Mouse (Mus musculus) gastrocnemius, postnatal 36 days (tissue): Measurements from ENCODE around the gene Gm10061. TPM values are rescaled to one million over a fixed set of nuclear protein-coding genes. Genes with fewer than 3 reads are reported as not detected.
"Not testable (repeated sequence)": the region's sequence is repeated elsewhere in the genome, so short reads cannot be mapped to it uniquely, and the experiment has no call there.

Experiments used
- DNase-seq, 2 experiments: peaks; one replicate each; pipeline ENCODE4 v3.0.0; 2022
- intact Hi-C: fragments of 180-260 bp; cut with DNase I; formaldehyde crosslinking; loops from one replicate; pipeline ENCODE4 v1.15.1; 2025
- long read RNA-seq, 2 experiments: library from polyadenylated mRNA; stranded (forward); transcript quantifications; one replicate each; pipeline ENCODE4 v2.0.0; 2021
- total RNA-seq, 2 experiments: library from RNA; stranded (reverse); gene quantifications; 2 replicates each; pipeline ENCODE4 v1.2.3; 2021

Gene Gm10061
- total RNA-seq: not detected
- long read RNA-seq, experiment 1: 0 reads
- long read RNA-seq, experiment 2: 0 reads

- DNase-seq: no peak
- intact Hi-C loops: no loop called here
Measured at GRCm38 (mm10) chr16:89150786-89151185, at the start of gene Gm10061. Gene Gm10061 (plus strand): TSS chr16:89151086.

GRCm38 (mm10) chr16:89140551-89140950 is 10.3 kb upstream of the Gm10061 start, which contains the start of gene Gm6358:
Gene Gm6358 (plus strand): TSS chr16:89140851.
- intact Hi-C loops: no loop called here
- no peak for DNase-seq

GRCm38 (mm10) chr16:89157652-89158051 is 6.8 kb downstream of the Gm10061 start, which contains the start of gene Gm9789:
Gene Gm9789 (plus strand): TSS chr16:89157952.
- DNase-seq: no peak
- intact Hi-C loops: no loop called here

DNA sequence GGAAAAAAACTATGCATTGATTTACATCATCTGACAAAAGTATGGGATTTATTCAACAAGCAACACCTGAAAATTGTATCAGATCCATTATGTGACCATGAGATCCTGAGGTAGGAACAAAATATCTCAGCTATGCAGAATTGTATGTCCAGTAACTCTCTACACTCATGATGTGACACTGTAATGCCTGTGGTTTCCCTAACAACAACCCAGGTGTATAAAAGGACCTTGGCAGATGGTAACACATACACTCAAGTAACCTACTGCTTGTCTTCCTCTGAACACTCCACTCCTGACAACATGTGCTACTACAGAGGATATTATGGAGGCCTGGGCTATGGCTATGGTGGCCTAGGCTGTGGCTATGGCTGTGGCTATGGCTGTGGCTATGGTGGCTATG is 18.3 kb downstream of the Gm10061 start, which contains the start of gene Gm7735:
TSS of gene Gm7735 (plus strand) at position 301 of the 400 bp plus-strand sequence.
- DNase-seq, intact Hi-C loops: not testable (repeated sequence)

- intact Hi-C loops: no loop called here
- DNase-seq: no peak
Measured at GRCm38 (mm10) chr16:89174435-89174834, 23.5 kb downstream of the Gm10061 start, which contains the start of gene 1110057P08Rik. Gene 1110057P08Rik (plus strand): TSS chr16:89174735.

DNA sequence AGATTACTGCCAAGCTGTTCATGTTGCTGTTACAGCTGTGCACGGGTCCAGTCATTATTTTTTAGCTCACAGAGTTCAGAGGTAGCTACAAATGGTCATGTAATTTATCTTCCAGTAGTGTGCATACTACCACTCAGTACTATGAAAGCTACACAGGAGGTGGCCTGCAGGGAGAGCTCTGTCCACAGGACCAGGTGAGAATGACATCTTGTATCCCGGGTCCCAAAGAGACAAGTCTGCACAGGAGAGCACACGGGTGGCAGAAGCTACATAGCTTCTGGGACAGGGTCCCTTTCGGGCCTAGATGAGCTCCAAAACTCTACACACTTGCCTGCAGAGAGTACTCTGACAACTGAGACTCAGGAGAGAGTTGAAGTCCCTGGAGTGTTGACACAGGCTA is 37.7 kb downstream of the Gm10061 start:
- intact Hi-C loops: no loop called here
- no peak for DNase-seq

Other genes starting within 250 kb of the Gm10061 start
- gene Krtap19-9b, start 218.8 kb upstream of the Gm10061 start, total RNA-seq: not detected
- not detected for gene Krtap16-3, start 188.2 kb upstream of the Gm10061 start, total RNA-seq
- gene Krtap22-2, start 140.3 kb upstream of the Gm10061 start, total RNA-seq: not detected
- gene Gm10229, start 135.8 kb upstream of the Gm10061 start, total RNA-seq: not detected
- not detected for gene Krtap6-1, start 119.4 kb upstream of the Gm10061 start, total RNA-seq
- gene Gm10228, start 109.6 kb upstream of the Gm10061 start, total RNA-seq: not detected
- not detected for gene Krtap6-5, start 103.2 kb upstream of the Gm10061 start, total RNA-seq
- not detected for gene 1110025L11Rik, start 87.1 kb upstream of the Gm10061 start, total RNA-seq
- gene Krtap6-3, start 67.1 kb upstream of the Gm10061 start, total RNA-seq: not detected
- gene Gm6358, start 10.2 kb upstream of the Gm10061 start, total RNA-seq: not detected
- not detected for gene Gm9789, start 6.9 kb downstream of the Gm10061 start, total RNA-seq
- gene Gm7735, start 18.4 kb downstream of the Gm10061 start, total RNA-seq: not detected
- gene 1110057P08Rik, start 23.6 kb downstream of the Gm10061 start, total RNA-seq: not detected
- gene Krtap20-2, start 54.8 kb downstream of the Gm10061 start, total RNA-seq: not detected